Mouse (Mus musculus) frontal cortex, postnatal 10 days (tissue): ENCODE results near the gene Ankrd13d.

Experiments used
- DNase-seq, 2 experiments: peaks; one replicate each; pipeline ENCODE4 v3.0.0; 2022; ENCODE audit warnings: low spot score in 2 of 2, mixed read lengths in 1 of 2

The Ankrd13d gene

GRCm38 (mm10) chr19:4227894-4228678 is 54.9 kb downstream of the Ankrd13d start:
- DNase-seq: peak in 1 of 2 experiments; percentile 74

- no peak for DNase-seq
These were observed 55.5 kb downstream of the Ankrd13d start for GRCm38 (mm10) chr19:4227446-4227845.

- no peak for DNase-seq
These were observed 56.2 kb downstream of the Ankrd13d start for GRCm38 (mm10) chr19:4226779-4227178.

- no peak for DNase-seq
These were observed 60.8 kb downstream of the Ankrd13d start for GRCm38 (mm10) chr19:4222165-4222564.

GRCm38 (mm10) chr19:4220957-4221743 is 61.8 kb downstream of the Ankrd13d start:
- DNase-seq: no peak

GRCm38 (mm10) chr19:4220416-4220815 is 62.5 kb downstream of the Ankrd13d start:
- DNase-seq: no peak
